Mouse (Mus musculus): ENCODE measurements around the gene Eif2a.
A peak's percentile ranks its signal among the peaks of the same experiment; 100 is the strongest.
"Not testable (repeated sequence)": the region's sequence is repeated elsewhere in the genome, so short reads cannot be mapped to it uniquely, and the experiment has no call there.

The Eif2a gene

GRCm38 (mm10) chr3:58521361-58521760 is 4.3 kb upstream of the Eif2a start:
- DNase-seq (ENCODE audit: low read depth), result no peak

DNA sequence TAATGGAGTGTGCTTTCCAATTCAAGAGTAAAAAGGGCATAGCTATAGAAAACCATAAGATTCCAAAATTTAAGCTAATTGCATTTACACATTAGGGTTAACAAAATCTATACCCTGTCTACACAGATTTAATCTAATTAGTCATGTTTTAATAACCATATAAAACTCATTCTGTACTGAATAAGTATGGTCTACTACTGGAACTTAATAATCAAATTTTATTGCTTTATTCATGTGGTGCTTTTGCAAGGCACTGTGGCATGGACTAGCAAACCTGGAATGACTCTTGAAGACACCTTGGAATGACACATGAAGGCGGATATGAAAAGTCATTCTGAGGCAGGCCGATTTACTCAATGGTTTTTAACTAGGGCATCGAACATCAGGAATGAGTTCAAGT is 2.2 kb upstream of the Eif2a start:
- no peak for DNase-seq (ENCODE audit: low read depth)

DNA sequence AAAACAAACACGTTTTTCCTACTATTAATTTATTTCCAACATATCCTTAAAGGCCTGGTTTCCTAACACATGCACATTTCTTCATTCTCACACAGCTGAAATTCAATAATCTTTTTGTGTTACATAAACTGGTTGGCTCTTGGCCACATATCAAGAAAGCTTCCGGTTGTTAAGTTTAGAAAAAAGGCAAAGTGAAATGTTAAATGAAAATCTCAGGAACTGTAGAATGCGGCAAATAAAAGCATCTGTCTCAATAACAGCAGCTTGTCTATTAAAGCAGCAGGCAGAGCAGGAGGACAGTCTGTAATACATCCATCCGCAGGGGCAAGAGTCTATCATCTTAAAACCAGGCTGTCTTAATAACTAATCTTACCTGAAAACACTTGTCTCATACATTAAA is 1.4 kb upstream of the Eif2a start:
- DNase-seq (ENCODE audit: low read depth), result no peak

DNA sequence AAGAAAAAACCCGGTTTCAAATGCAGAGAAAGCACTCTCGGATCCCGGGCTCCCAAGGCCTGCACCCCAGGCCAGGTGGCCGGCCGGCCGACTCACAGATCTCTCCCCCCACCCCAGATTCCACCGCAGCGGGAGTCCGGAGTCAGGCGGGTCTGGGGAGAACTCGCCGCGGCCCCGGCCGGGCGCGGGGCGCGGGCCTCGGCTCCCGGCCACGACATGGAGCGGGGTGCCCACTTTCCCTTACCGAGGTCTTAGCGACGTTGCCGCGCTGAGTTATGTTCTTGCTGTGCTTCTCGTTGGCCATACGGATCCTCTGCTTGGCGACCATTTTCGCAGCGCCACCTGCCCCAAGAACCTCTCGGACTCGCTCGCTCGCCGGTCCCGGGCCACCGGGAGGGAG is 455 bp upstream of the Eif2a start:
- DNase-seq (ENCODE audit: low read depth), result no peak

GRCm38 (mm10) chr3:58526408-58526737 is 752 bp downstream of the Eif2a start:
- peak; percentile 44 for DNase-seq (ENCODE audit: low read depth)

GRCm38 (mm10) chr3:58536573-58536972 is 11.0 kb downstream of the Eif2a start:
- DNase-seq (ENCODE audit: low read depth), result no peak

- DNase-seq (ENCODE audit: low read depth), result peak; percentile 77
Measured at GRCm38 (mm10) chr3:58552001-58552811, 26.6 kb downstream of the Eif2a start.

DNA sequence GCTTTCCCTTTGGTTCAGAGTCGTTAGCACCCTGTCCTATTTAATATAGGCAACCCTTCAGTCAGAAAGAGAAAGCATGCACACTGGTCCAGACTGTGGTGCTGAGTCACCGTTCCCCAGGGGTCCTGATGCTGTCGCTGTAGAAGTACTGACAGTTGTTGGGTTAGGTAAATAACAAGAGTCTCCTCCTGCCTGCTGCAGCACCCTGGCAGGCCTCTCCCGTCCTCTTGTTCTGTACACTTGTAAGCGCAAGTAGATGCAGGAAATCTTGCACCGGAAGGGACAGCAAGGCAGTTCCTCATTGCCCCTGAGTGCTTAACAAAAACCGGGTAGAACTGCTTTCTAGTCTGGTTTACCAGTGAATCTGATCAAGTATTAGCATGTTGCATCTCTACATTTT is 31.0 kb downstream of the Eif2a start:
- no peak for DNase-seq (ENCODE audit: low read depth)

DNA sequence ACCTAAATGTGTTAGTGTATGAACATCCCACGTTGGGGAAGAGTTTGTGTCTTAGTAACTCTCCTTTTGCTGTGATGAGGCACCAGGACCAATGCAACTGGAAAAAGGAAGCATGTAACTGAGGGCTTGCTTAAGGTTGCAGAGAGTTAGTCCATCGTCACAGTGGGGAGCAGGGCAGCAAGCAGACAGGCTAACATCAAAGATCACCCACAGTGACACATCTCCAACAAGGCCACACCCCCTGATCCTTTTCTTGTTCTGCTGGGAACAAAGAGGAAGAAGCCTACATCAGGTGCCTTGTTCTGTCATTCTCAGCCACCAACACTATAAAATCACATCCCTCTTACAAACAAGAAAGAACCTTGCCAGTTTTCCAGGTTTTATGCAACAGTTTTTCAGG is 34.3 kb downstream of the Eif2a start:
- DNase-seq (ENCODE audit: low read depth), result no peak

- no peak for DNase-seq (ENCODE audit: low read depth)
Measured at GRCm38 (mm10) chr3:58561437-58561836, 35.8 kb downstream of the Eif2a start.

- DNase-seq (ENCODE audit: low read depth), result no peak
Measured at GRCm38 (mm10) chr3:58570821-58571220, 45.2 kb downstream of the Eif2a start.

- peak; percentile 97 for DNase-seq (ENCODE audit: low read depth)
Measured at GRCm38 (mm10) chr3:58576137-58577066, 50.8 kb downstream of the Eif2a start, which contains the start of gene Selenot. Gene Selenot, plus strand, starts transcription at chr3:58576636.

DNA sequence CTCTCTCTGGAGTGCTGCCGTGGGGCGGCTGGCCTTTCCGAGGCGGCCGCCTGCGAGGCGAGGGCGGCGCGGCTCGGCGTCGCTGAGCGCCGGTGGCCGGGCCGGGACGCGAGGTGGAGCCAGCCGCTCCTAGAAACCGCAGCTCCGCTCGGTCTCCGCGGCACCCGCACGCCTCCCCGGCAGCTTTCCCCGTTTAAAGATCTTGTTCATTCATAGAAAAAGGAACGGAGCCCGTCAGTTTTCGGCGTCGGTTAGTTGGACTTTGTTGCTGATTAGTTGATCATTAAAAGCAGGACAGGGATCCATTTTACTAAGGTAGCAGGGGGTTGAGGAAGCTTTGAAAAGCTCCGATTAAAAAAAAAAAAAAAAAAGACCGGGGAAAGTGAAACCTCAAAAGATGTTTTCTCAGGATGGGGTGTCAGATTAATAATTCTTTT is 51.5 kb downstream of the Eif2a start:
- no peak for DNase-seq (ENCODE audit: low read depth)

GRCm38 (mm10) chr3:58577506-58578050 is 52.0 kb downstream of the Eif2a start:
- DNase-seq (ENCODE audit: low read depth), result no peak

GRCm38 (mm10) chr3:58581530-58581929 is 55.9 kb downstream of the Eif2a start:
- DNase-seq (ENCODE audit: low read depth), result peak; percentile 61

- DNase-seq (ENCODE audit: low read depth), result peak; percentile 23
Measured at GRCm38 (mm10) chr3:58582297-58582696, 56.7 kb downstream of the Eif2a start.

DNA sequence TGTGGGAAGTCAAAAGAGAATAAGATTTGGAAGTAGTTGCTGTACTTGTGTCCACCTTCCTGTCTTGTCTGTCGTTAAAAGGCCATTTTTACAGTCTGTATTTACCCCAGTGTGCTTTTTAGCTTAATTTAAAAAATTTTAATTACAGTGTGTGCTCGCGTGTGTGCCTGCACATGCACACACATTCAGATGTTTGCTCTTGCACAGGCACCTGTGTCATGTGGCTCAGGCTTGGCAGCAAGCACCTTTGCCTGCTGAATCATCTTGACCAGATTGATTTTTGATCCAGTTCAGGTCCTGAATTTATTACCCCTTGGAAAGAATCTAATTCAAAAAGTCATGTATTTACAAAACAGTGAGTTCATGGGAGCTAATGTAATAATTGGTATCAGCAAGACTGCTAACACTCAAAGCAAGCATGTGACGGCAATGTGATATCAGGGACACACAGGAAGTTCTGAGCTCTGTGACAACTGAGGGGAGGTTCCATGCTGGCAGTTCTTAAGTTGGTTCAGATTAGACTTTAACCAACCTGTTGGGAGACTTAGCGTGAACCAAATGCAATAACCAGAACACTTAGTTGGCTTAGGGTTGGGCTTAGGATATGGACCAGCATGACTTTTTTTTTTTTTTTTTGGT is 57.3 kb downstream of the Eif2a start:
- DNase-seq (ENCODE audit: low read depth), result peak; percentile 62

DNA sequence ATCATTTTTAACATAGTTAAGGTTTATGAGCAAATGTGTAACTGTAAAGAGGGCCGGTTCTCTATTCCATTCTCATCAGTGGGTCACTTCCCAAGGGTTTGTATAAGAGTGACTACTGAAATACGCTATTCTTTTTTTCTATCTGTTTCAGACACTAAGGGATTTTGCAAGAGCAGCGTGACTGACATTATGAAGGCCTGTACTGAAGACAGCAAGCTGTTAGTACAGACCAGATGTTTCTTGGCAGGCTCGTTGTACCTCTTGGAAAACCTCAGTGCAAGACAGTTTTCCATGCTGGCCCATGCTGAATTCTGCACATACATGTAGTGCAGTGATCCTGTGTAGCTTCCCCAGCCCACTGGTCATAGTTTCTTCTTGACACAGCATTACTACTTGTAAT is 64.9 kb downstream of the Eif2a start:
- not testable (repeated sequence) for DNase-seq (ENCODE audit: low read depth)

- not testable (repeated sequence) for DNase-seq (ENCODE audit: low read depth)
Measured at GRCm38 (mm10) chr3:58592666-58593065, 67.0 kb downstream of the Eif2a start.

DNA sequence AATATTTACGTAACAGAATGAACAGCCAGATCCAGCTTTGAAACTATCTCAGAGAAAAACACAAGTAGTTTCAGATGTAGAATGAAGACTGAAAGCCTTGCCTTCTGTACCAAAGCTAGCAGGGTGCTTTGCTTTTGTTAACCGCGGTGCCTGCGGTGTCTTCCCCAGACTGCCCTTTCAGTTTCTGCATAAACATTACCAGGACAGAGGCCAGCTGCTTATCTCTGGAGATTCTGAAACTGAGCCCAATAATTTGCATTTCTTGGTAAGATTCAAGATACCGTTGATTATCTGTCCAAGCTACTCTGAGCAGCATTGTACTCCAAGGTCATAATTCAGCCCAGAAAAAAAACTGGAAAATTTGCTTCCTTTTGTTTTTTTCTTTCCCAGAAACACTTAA is 68.0 kb downstream of the Eif2a start:
- DNase-seq (ENCODE audit: low read depth), result no peak

Data from naive thymus-derived CD4-positive, alpha-beta T cell, adult 2 months (primary cell).